Mouse (Mus musculus): Measurements from ENCODE around the gene 2310022A10Rik. TPM values are rescaled to one million over a fixed set of nuclear protein-coding genes. Genes with fewer than 3 reads are reported as not detected.

The 2310022A10Rik gene
- 26.7 TPM for polyA plus RNA-seq (2017; shearing (Covaris generic))

DNA sequence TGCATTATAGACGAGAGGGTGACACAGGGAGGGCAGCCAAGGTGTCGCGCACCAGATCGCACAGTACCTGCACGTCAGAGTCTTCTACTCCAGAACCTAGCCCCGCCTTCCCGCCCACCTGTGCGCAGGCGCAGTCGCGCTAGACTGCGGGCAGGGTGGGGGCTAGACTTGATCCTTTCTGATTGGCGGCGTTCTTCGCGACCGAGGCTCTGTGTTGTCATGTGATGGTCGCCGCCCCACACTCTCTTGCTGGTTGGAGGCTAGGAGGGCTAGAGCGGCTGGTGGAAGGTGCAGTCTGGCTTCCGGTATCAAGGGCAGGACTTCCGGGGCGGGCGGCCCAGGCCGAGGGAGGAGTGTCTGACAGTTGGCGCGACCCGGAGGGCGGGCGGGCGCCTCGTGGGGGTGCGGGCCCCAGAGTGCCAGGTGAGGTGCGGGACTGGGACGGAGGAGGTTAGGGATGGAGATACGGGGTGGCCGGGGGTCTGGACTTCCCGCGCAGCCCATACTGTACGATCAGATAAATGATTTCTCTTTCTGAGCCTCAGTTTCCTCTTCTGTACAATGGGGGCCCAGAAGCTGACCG is at the start of gene 2310022A10Rik, which contains the start of gene Pld3:
Gene 2310022A10Rik, plus strand, starts transcription at position 303 of the 583 bp plus-strand sequence.
Gene Pld3, minus strand, starts transcription at position 288 of the 583 bp plus-strand sequence.

DNA sequence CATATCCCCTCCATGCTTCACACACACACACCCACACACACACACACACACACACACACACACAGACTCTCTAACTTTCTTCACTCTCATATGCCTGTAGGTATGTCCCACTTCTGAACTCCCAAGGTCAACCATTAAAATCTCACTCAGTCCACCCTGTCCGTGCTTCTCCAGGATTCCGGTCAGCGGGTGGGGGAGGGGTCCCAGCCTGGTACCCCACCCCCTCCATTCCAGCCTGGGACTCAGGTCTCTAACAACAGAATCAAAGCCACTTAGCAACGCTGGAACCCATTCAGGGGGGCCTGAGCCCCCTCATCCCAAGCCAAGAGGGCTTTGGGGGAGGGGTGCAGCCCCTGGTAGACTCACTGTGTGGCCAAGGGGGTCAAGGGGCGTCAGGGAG is 30.1 kb upstream of the 2310022A10Rik start, which contains the start of gene Hipk4:
Gene Hipk4, plus strand, starts transcription at position 301 of the 400 bp plus-strand sequence.

DNA sequence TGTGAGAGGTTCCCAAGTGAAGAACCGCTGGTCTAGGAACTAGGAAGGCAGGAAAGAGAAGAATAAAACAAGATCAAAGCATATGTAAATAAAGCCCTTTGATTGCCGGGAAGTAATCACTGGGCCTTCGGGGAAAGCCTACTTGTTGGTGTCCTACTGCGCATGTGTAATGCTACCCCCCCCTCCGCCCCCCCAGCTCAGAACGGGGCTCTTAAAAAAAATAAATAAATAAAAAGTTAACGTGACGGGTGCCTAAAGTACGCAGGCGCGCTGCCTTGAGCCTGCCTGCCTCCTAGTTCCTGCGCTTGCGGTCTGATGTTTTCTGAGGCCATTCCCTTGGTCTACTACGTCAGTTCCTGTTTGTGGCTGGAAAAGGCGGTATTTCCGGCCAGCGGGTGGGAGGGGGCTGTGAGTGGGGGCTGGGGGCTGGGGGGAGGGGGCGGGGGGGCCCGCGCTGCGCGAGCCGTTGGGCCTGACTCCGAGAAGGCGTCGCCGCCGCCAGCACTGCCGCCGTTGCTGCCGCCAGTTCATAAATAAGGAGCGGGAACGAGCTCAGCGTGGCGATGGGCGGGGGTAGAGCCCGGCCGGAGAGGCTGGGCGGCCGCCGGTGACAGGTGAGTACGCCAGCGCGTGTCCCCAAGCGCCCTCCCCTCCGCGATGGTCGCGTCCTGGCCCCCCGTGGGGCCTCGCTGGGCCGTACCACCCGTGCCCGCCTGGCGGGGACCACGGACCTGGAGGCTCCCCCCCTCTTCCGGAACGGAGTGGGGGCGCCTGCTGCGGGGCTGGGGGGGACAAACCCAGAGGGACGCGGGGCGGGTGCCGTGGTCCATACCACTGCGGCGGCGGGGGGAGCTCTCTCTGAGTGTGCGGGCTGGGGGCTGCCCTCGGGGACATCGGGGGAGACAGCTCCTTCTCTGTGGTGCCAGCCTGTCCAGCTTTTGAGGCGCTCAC is 38.5 kb downstream of the 2310022A10Rik start, which contains the start of gene Akt2:
Gene Akt2, plus strand, starts transcription at position 287 of the 951 bp plus-strand sequence.

Other genes starting within 250 kb of the 2310022A10Rik start
- gene Ltbp4, start 215.5 kb upstream of the 2310022A10Rik start, polyA plus RNA-seq (2017; shearing (Covaris generic)), result 1.1 TPM
- gene Shkbp1, start 197.2 kb upstream of the 2310022A10Rik start, polyA plus RNA-seq (2017; shearing (Covaris generic)), result 78.9 TPM
- not detected for gene Gm20479, start 195.8 kb upstream of the 2310022A10Rik start, polyA plus RNA-seq (2017; shearing (Covaris generic))
- gene Sptbn4, start 105.5 kb upstream of the 2310022A10Rik start, polyA plus RNA-seq (2017; shearing (Covaris generic)), result 0.60 TPM
- gene Blvrb, start 105.3 kb upstream of the 2310022A10Rik start, polyA plus RNA-seq (2017; shearing (Covaris generic)), result 14.3 TPM
- 49.7 TPM for gene Sertad3, start 79.5 kb upstream of the 2310022A10Rik start, polyA plus RNA-seq (2017; shearing (Covaris generic))
- 60.6 TPM for gene Sertad1, start 66.3 kb upstream of the 2310022A10Rik start, polyA plus RNA-seq (2017; shearing (Covaris generic))
- 0.44 TPM for gene Prx, start 53.9 kb upstream of the 2310022A10Rik start, polyA plus RNA-seq (2017; shearing (Covaris generic))
- gene Hipk4, start 30.0 kb upstream of the 2310022A10Rik start, polyA plus RNA-seq (2017; shearing (Covaris generic)), result 0.06 TPM
- 148 TPM for gene Pld3, start within 50 bp of the 2310022A10Rik start, polyA plus RNA-seq (2017; shearing (Covaris generic))
- 84.5 TPM for gene Akt2, start 38.3 kb downstream of the 2310022A10Rik start, polyA plus RNA-seq (2017; shearing (Covaris generic))
- gene Ttc9b, start 100.7 kb downstream of the 2310022A10Rik start, polyA plus RNA-seq (2017; shearing (Covaris generic)), result not detected
- 18.4 TPM for gene Map3k10, start 121.4 kb downstream of the 2310022A10Rik start, polyA plus RNA-seq (2017; shearing (Covaris generic))
- 4.3 TPM for gene Zfp607b, start 136.1 kb downstream of the 2310022A10Rik start, polyA plus RNA-seq (2017; shearing (Covaris generic))
- gene Zfp60, start 178.2 kb downstream of the 2310022A10Rik start, polyA plus RNA-seq (2017; shearing (Covaris generic)), result 17.3 TPM